Mouse (Mus musculus): Measurements from ENCODE around the gene Pramef6. TPM values are rescaled to one million over a fixed set of nuclear protein-coding genes. Genes with fewer than 3 reads are reported as not detected.
"Not testable (repeated sequence)": the region's sequence is repeated elsewhere in the genome, so short reads cannot be mapped to it uniquely, and the experiment has no call there.

Gene Pramef6
- total RNA-seq (2014; rRNA removed) (not detected in 2 replicates), polyA plus RNA-seq (2015; fragmentation: Nextera tagmentation; extraction: Ambion mirVana) (not detected in 2 replicates)

DNA sequence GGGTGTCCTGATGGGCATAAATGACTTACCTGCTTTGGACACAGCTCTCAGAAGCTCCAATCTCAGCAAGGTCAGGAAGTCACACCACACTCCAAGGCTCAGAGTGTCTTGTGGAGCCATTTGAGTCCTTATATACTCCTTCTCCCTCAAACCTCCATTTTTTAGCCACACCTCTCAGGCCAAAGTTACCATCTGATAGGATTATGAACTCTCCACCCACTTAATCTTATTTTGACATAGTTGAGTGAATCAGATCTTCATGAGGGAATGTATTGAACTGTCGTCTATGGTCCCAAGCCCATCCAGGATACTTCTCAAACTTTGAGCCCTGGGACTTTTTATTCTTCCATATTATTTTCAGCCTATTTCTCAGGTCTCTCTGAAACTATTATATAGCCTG, at the start of gene Pramef6:
Gene Pramef6, minus strand, starts transcription at position 101 of the 400 bp plus-strand sequence.
- H3K27me3 ChIP-seq (ENCODE audit: insufficient read depth, low read length); H3K9ac ChIP-seq; H3K9me3 ChIP-seq (ENCODE audit: low read length); H3K36me3 ChIP-seq (ENCODE audit: insufficient read depth); H3K4me3 ChIP-seq (ENCODE audit: low read depth, low read length); ATAC-seq; H3K27ac ChIP-seq (ENCODE audit: low read depth, low read length); H3K4me2 ChIP-seq (ENCODE audit: low read depth); DNase-seq; H3K4me1 ChIP-seq (ENCODE audit: insufficient read depth): not testable (repeated sequence)
- WGBS: 91% methylated on average over 1 of the region's 1 CpGs

DNA sequence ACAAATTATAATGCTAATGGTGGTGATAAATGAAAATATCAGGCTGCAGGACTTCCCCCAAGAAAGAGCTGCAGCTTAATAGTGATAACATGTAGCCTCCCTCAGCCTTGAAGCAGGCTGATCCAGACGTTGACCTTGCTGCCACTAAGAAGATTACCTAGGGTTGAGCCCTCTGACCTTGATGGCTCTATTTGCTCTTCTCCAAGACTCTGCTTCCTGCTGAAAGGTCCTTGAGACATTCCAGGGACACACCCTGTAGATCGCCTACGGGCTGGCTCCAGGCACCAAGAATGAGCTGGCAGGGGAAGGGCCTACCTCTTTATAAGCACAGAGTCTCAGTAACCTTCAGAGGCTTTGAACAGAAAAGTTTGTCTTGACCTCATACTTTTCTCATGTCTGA, 5.8 kb downstream of the Pramef6 start:
- H3K27ac ChIP-seq (ENCODE audit: low read depth, low read length); H3K9me3 ChIP-seq (ENCODE audit: low read length); H3K27me3 ChIP-seq (ENCODE audit: insufficient read depth, low read length); H3K36me3 ChIP-seq (ENCODE audit: insufficient read depth); H3K4me1 ChIP-seq (ENCODE audit: insufficient read depth); H3K9ac ChIP-seq; DNase-seq; ATAC-seq; H3K4me3 ChIP-seq (ENCODE audit: low read depth, low read length); H3K4me2 ChIP-seq (ENCODE audit: low read depth): not testable (repeated sequence)
- whole genome bisulfite sequencing: 87% methylated on average over 3 of the region's 3 CpGs

DNA sequence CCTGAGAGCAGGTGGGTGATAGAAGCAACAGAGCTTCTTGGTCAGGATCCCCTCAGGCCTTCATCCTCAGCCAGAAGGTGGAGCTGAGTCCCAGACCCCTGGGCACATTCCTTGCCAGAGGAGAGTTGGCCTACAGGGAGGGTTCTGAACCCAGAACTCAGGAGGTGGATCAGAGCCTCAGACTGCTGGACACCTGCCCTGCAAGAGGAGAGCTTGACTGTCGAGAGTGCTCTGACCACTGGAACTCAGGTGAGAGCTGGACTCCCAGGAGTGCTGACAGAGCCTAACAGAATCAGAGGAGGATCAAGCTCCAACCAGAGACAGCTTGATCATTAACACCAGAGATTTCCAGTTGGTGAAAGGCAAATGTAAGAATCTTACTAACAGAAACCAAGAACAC, 17.8 kb downstream of the Pramef6 start:
- not testable (repeated sequence) for H3K27ac ChIP-seq (ENCODE audit: low read depth, low read length); H3K36me3 ChIP-seq (ENCODE audit: insufficient read depth); H3K4me3 ChIP-seq (ENCODE audit: low read depth, low read length); H3K9ac ChIP-seq; H3K4me2 ChIP-seq (ENCODE audit: low read depth); DNase-seq; H3K9me3 ChIP-seq (ENCODE audit: low read length); ATAC-seq; H3K27me3 ChIP-seq (ENCODE audit: insufficient read depth, low read length); H3K4me1 ChIP-seq (ENCODE audit: insufficient read depth)
- WGBS: 83% methylated on average over 1 of the region's 1 CpGs

DNA sequence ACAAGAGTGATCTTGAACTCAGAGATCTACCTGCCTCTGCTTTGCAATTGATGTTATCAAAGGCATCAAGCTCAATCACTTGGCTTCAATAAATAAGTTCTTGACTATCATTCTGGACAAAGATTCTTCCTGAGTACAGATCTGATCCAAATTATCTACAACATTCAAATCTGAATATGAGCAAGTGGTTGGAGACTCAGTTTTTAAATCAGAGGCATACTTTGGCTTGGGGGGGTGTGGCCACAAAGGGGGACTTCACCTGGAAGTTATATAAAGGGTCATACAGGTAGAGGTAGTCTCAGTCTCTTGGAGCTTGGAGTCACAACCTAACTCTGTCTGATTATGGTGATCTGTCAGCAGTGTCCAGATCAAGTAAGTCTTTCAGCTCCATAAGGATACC, 54.0 kb downstream of the Pramef6 start, which contains the start of gene Gm13103:
Gene Gm13103, plus strand, starts transcription at position 301 of the 400 bp plus-strand sequence.
- not testable (repeated sequence) for H3K9ac ChIP-seq; ATAC-seq; H3K27ac ChIP-seq (ENCODE audit: low read depth, low read length); DNase-seq; H3K4me2 ChIP-seq (ENCODE audit: low read depth); H3K9me3 ChIP-seq (ENCODE audit: low read length); H3K4me3 ChIP-seq (ENCODE audit: low read depth, low read length); H3K27me3 ChIP-seq (ENCODE audit: insufficient read depth, low read length); H3K4me1 ChIP-seq (ENCODE audit: insufficient read depth); H3K36me3 ChIP-seq (ENCODE audit: insufficient read depth)

Other genes with a start within 250 kb of the Pramef6 start
- not detected in 2 replicates for gene Gm13088, start 243.1 kb downstream of the Pramef6 start, total RNA-seq (2014; rRNA removed)
- not detected in 2 replicates for gene Gm13088, start 243.1 kb downstream of the Pramef6 start, polyA plus RNA-seq (2015; fragmentation: Nextera tagmentation; extraction: Ambion mirVana)
- not detected in 2 replicates for gene Gm13089, start 197.7 kb downstream of the Pramef6 start, total RNA-seq (2014; rRNA removed)
- not detected in 2 replicates for gene Gm13089, start 197.7 kb downstream of the Pramef6 start, polyA plus RNA-seq (2015; fragmentation: Nextera tagmentation; extraction: Ambion mirVana)
- not detected in 2 replicates for gene Gm13078, start 180.9 kb downstream of the Pramef6 start, total RNA-seq (2014; rRNA removed)
- gene Gm13078, start 180.9 kb downstream of the Pramef6 start, polyA plus RNA-seq (2015; fragmentation: Nextera tagmentation; extraction: Ambion mirVana): not detected in 2 replicates
- not detected in 2 replicates for gene Gm13023, start 111.0 kb downstream of the Pramef6 start, total RNA-seq (2014; rRNA removed)
- gene Gm13023, start 111.0 kb downstream of the Pramef6 start, polyA plus RNA-seq (2015; fragmentation: Nextera tagmentation; extraction: Ambion mirVana): not detected in 2 replicates
- gene Gm13084, start 84.3 kb downstream of the Pramef6 start, total RNA-seq (2014; rRNA removed): not detected in 2 replicates
- gene Gm13084, start 84.3 kb downstream of the Pramef6 start, polyA plus RNA-seq (2015; fragmentation: Nextera tagmentation; extraction: Ambion mirVana): not detected in 2 replicates
- gene Gm13103, start 53.9 kb downstream of the Pramef6 start, total RNA-seq (2014; rRNA removed): not detected in 2 replicates
- not detected in 2 replicates for gene Gm13103, start 53.9 kb downstream of the Pramef6 start, polyA plus RNA-seq (2015; fragmentation: Nextera tagmentation; extraction: Ambion mirVana)
- not detected in 2 replicates for gene Pramef25, start 50.6 kb upstream of the Pramef6 start, total RNA-seq (2014; rRNA removed)
- not detected in 2 replicates for gene Pramef25, start 50.6 kb upstream of the Pramef6 start, polyA plus RNA-seq (2015; fragmentation: Nextera tagmentation; extraction: Ambion mirVana)
- gene Gm13101, start 66.6 kb upstream of the Pramef6 start, total RNA-seq (2014; rRNA removed): not detected in 2 replicates
- not detected in 2 replicates for gene Gm13101, start 66.6 kb upstream of the Pramef6 start, polyA plus RNA-seq (2015; fragmentation: Nextera tagmentation; extraction: Ambion mirVana)
- not detected in 2 replicates for gene Pramef17, start 94.0 kb upstream of the Pramef6 start, total RNA-seq (2014; rRNA removed)
- gene Pramef17, start 94.0 kb upstream of the Pramef6 start, polyA plus RNA-seq (2015; fragmentation: Nextera tagmentation; extraction: Ambion mirVana): not detected in 2 replicates
- not detected in 2 replicates for gene Pramel4, start 158.7 kb upstream of the Pramef6 start, total RNA-seq (2014; rRNA removed)
- gene Pramel4, start 158.7 kb upstream of the Pramef6 start, polyA plus RNA-seq (2015; fragmentation: Nextera tagmentation; extraction: Ambion mirVana): not detected in 2 replicates
- not detected in 2 replicates for gene Gm13102, start 206.1 kb upstream of the Pramef6 start, total RNA-seq (2014; rRNA removed)
- not detected in 2 replicates for gene Gm13102, start 206.1 kb upstream of the Pramef6 start, polyA plus RNA-seq (2015; fragmentation: Nextera tagmentation; extraction: Ambion mirVana)